Mouse (Mus musculus) brain, embryonic 14.5 days (tissue): ENCODE results near the gene Ccdc12. TPM values are rescaled to one million over a fixed set of nuclear protein-coding genes. Genes with fewer than 3 reads are reported as not detected.
A peak's percentile ranks its signal among the peaks of the same experiment; 100 is the strongest.

ENCODE experiments used
- DNase-seq: peaks from one replicate; pipeline ENCODE4 v3.0.0-alpha.2; 2011; ENCODE audit warnings: low read depth
- CTCF ChIP-seq: fragments of 200-500 bp; IDR thresholded peaks from 2 replicates; pipeline ENCODE4 v1.5.1; 2012; ENCODE audit warnings: inconsistent platforms, mild to moderate bottlenecking, moderate library complexity, borderline replicate concordance; ENCODE audit not compliant: insufficient read depth, insufficient read length; ENCODE audit errors: extremely low read depth
- POLR2A ChIP-seq: fragments of 200-500 bp; IDR thresholded peaks from 2 replicates; pipeline ENCODE4 v1.6.1; 2012; ENCODE audit warnings: mild to moderate bottlenecking, inconsistent platforms, borderline replicate concordance; ENCODE audit not compliant: poor library complexity, insufficient read depth, insufficient read length, severe bottlenecking; ENCODE audit errors: extremely low read depth
- polyA plus RNA-seq: library from polyadenylated mRNA; depleted of rRNA; stranded (reverse); fragments of >200 nt; gene quantifications from 2 replicates; pipeline ENCODE4 v1.2.3, GENCODE M21; 2012

Gene Ccdc12
- polyA plus RNA-seq, 1 experiment: 76.0 TPM

- TF ChIP-seq POLR2A (no peak), CTCF (no peak)
- DNase-seq: no peak
These were observed 3.2 kb upstream of the Ccdc12 start for GRCm38 (mm10) chr9:110652963-110653654.

- TF ChIP-seq POLR2A: no peak
- no peak for TF ChIP-seq CTCF
- peak; percentile 85 for DNase-seq
These were observed 2.4 kb upstream of the Ccdc12 start, which contains the start of gene Nbeal2 for GRCm38 (mm10) chr9:110653655-110654461. Gene Nbeal2 (minus strand): TSS chr9:110654161.

GRCm38 (mm10) chr9:110654726-110655650 lies 1.3 kb upstream of the Ccdc12 start:
- no peak for DNase-seq
- TF ChIP-seq CTCF: no peak

- no peak for TF ChIP-seq POLR2A
- no peak for TF ChIP-seq CTCF
- no peak for DNase-seq
These were observed 674 bp upstream of the Ccdc12 start for GRCm38 (mm10) chr9:110655651-110656007.

GRCm38 (mm10) chr9:110657474-110658078 lies 1.3 kb downstream of the Ccdc12 start:
- TF ChIP-seq CTCF (no peak), POLR2A (no peak)
- DNase-seq: no peak

GRCm38 (mm10) chr9:110659521-110659920 lies 3.2 kb downstream of the Ccdc12 start:
- no peak for DNase-seq
- TF ChIP-seq POLR2A (no peak), CTCF (no peak)

GRCm38 (mm10) chr9:110660208-110660607 lies 3.9 kb downstream of the Ccdc12 start:
- no peak for DNase-seq
- no peak for TF ChIP-seq POLR2A
- TF ChIP-seq CTCF: no peak

- peak; percentile 17 for DNase-seq
- TF ChIP-seq POLR2A (no peak), CTCF (no peak)
These were observed 4.7 kb downstream of the Ccdc12 start for GRCm38 (mm10) chr9:110660856-110661612.

GRCm38 (mm10) chr9:110662844-110663243 lies 6.5 kb downstream of the Ccdc12 start:
- TF ChIP-seq POLR2A: no peak
- no peak for TF ChIP-seq CTCF
- DNase-seq: no peak

GRCm38 (mm10) chr9:110665912-110666311 lies 9.6 kb downstream of the Ccdc12 start:
- DNase-seq: no peak
- TF ChIP-seq POLR2A (no peak), CTCF (no peak)

GRCm38 (mm10) chr9:110666374-110666773 lies 10.1 kb downstream of the Ccdc12 start:
- TF ChIP-seq POLR2A (no peak), CTCF (no peak)
- DNase-seq: no peak
